Mouse (Mus musculus): ENCODE measurements at regions not wholly inside any gene's neighbourhood (a gene's known extent, or its start where the extent isn't known, plus 50 kb on each side); places are given as distances from the start of the nearest gene placed in this dataset.
A peak's percentile ranks its signal among the peaks of the same experiment; 100 is the strongest.
"Not testable (repeated sequence)": the region's sequence is repeated elsewhere in the genome, so short reads cannot be mapped to it uniquely, and the experiment has no call there.

GRCm38 (mm10) chr7:58310096-58310495, 345.9 kb upstream of the Atp10a start:
- no peak for DNase-seq

GRCm38 (mm10) chr7:58322381-58322780, 333.6 kb upstream of the Atp10a start:
- DNase-seq, result no peak

GRCm38 (mm10) chr7:58367384-58367783, 288.6 kb upstream of the Atp10a start:
- DNase-seq, result no peak

GRCm38 (mm10) chr7:58383401-58383800, 272.6 kb upstream of the Atp10a start:
- DNase-seq, result no peak

- no peak for DNase-seq
These were observed 267.6 kb upstream of the Atp10a start for GRCm38 (mm10) chr7:58388326-58388725.

- DNase-seq, result no peak
These were observed 263.4 kb upstream of the Atp10a start for GRCm38 (mm10) chr7:58392391-58393115.

GRCm38 (mm10) chr7:58397992-58398391, 258.0 kb upstream of the Atp10a start:
- DNase-seq, result no peak

GRCm38 (mm10) chr7:58398558-58399144, 257.3 kb upstream of the Atp10a start:
- DNase-seq, result no peak

- DNase-seq, result peak; percentile 95
These were observed 256.8 kb upstream of the Atp10a start for GRCm38 (mm10) chr7:58399145-58399604.

GRCm38 (mm10) chr7:58399651-58400050, 256.3 kb upstream of the Atp10a start:
- no peak for DNase-seq

- no peak for DNase-seq
These were observed 255.4 kb upstream of the Atp10a start for GRCm38 (mm10) chr7:58400594-58400993.

- no peak for DNase-seq
These were observed 218.9 kb upstream of the Atp10a start for GRCm38 (mm10) chr7:58436888-58437625.

- DNase-seq, result no peak
These were observed 213.3 kb upstream of the Atp10a start for GRCm38 (mm10) chr7:58442535-58443184.

- DNase-seq, result no peak
These were observed 212.7 kb upstream of the Atp10a start for GRCm38 (mm10) chr7:58443297-58443696.

GRCm38 (mm10) chr7:58445781-58446180, 210.2 kb upstream of the Atp10a start:
- DNase-seq, result no peak

GRCm38 (mm10) chr7:58446261-58446660, 209.7 kb upstream of the Atp10a start:
- DNase-seq, result no peak

- DNase-seq, result no peak
These were observed 207.2 kb upstream of the Atp10a start for GRCm38 (mm10) chr7:58448727-58449126.

GRCm38 (mm10) chr7:58451981-58452380, 204.0 kb upstream of the Atp10a start:
- DNase-seq, result no peak

GRCm38 (mm10) chr7:58458146-58458545, 197.8 kb upstream of the Atp10a start:
- not testable (repeated sequence) for DNase-seq

GRCm38 (mm10) chr7:58460939-58461338, 195.0 kb upstream of the Atp10a start:
- no peak for DNase-seq

GRCm38 (mm10) chr7:58473150-58473549, 182.8 kb upstream of the Atp10a start:
- no peak for DNase-seq

GRCm38 (mm10) chr7:58475139-58475538, 180.8 kb upstream of the Atp10a start:
- DNase-seq, result no peak

- no peak for DNase-seq
These were observed 167.7 kb upstream of the Atp10a start for GRCm38 (mm10) chr7:58488250-58488649.

Measured in kidney, postnatal 14 days (tissue).